Mouse (Mus musculus) embryonic facial prominence, embryonic 14.5 days (tissue): Measurements from ENCODE around the gene Polr1e. TPM values are rescaled to one million over a fixed set of nuclear protein-coding genes. Genes with fewer than 3 reads are reported as not detected.

Source experiments
- ATAC-seq: fragments of 200-750 bp; cut with Nextera tagmentation; 2 replicates; pipeline ENCODE4 v1.8.0; 2017; ENCODE audit warnings: low read depth, moderate number of reproducible peaks, moderate TSS enrichment
- DNase-seq: peaks from one replicate; pipeline ENCODE4 v3.0.0-alpha.2; 2015; ENCODE audit warnings: low spot score
- H3K27ac ChIP-seq: fragments of 300-500 bp; sonication (generic); replicated peaks from 2 replicates; pipeline ENCODE4 v1.5.1; 2014; ENCODE audit warnings: low read depth, mild to moderate bottlenecking, low read length, moderate library complexity
- H3K27me3 ChIP-seq: fragments of 300-500 bp; sonication (generic); replicated peaks from 2 replicates; pipeline ENCODE4 v1.6.1; 2014; ENCODE audit warnings: low read length; ENCODE audit not compliant: control insufficient read depth, insufficient read depth
- H3K36me3 ChIP-seq: fragments of 300-500 bp; sonication (generic); 2 replicates; pipeline ENCODE4 v1.6.1; 2014; ENCODE audit warnings: low read length, mixed read lengths; ENCODE audit not compliant: control insufficient read depth, insufficient read depth
- H3K4me1 ChIP-seq: fragments of 300-500 bp; sonication (generic); 2 replicates; pipeline ENCODE4 v1.6.1; 2014; ENCODE audit warnings: antibody characterized with exemption, low read length; ENCODE audit not compliant: control insufficient read depth, insufficient read depth
- H3K4me2 ChIP-seq: fragments of 300-500 bp; sonication (generic); 2 replicates; pipeline ENCODE4 v1.6.1; 2014; ENCODE audit warnings: low read depth, mild to moderate bottlenecking, low read length, moderate library complexity, mixed read lengths
- H3K4me3 ChIP-seq: fragments of 300-500 bp; sonication (generic); 2 replicates; pipeline ENCODE4 v1.5.1; 2014; ENCODE audit warnings: low read depth, mild to moderate bottlenecking, low read length
- H3K9ac ChIP-seq: fragments of 300-500 bp; sonication (generic); 2 replicates; pipeline ENCODE4 v1.6.1; 2014; ENCODE audit warnings: low read depth, mild to moderate bottlenecking, low read length, moderate library complexity, mixed read lengths
- H3K9me3 ChIP-seq: fragments of 300-500 bp; sonication (generic); 2 replicates; pipeline ENCODE4 v1.6.1; 2016; ENCODE audit warnings: low read length; ENCODE audit not compliant: control insufficient read depth
- WGBS: fragments of 180-500 bp; shearing (Covaris S2); extraction: QIAGEN DNeasy Blood & Tissue Kit; methylation state at CpG from one replicate; pipeline ENCODE4 v1.1.7; 2014; 5-methylcytosine and 5-hydroxymethylcytosine counted together
- polyA plus RNA-seq: library from polyadenylated mRNA; unstranded; fragments of >200 nt; fragmentation: Nextera tagmentation; extraction: Ambion mirVana; gene quantifications from 2 replicates; pipeline ENCODE4 v1.2.1, GENCODE M21; 2014

Polr1e gene
- 33.4 and 33.7 TPM in 2 replicates for polyA plus RNA-seq

GRCm38 (mm10) chr4:45018452-45018980, at the start of gene Polr1e:
Gene Polr1e (plus strand): TSS chr4:45018583.
- Histone ChIP-seq H3K36me3 (no peaks in the 10 kb centered on the region), H3K4me3 (peak within 1 kb of the TSS; percentile 52), H3K9ac (peak within 1 kb of the TSS; percentile 72), H3K4me1 (peaks cover 6% of the 10 kb centered on the region; the same call in 1 of the 2 replicates), H3K9me3 (no peaks in the 10 kb centered on the region), H3K4me2 (peak within 1 kb of the TSS; percentile 88), H3K27me3 (no peaks in the 10 kb centered on the region), H3K27ac (0 out of 2 replicates have a peak within 1 kb of the TSS, but pooled peaks have one; percentile 19)
- DNase-seq = peak; percentile 96
- ATAC-seq = peak; percentile 90
- 0% methylated on average over 27 of the region's 29 CpGs for WGBS

DNA sequence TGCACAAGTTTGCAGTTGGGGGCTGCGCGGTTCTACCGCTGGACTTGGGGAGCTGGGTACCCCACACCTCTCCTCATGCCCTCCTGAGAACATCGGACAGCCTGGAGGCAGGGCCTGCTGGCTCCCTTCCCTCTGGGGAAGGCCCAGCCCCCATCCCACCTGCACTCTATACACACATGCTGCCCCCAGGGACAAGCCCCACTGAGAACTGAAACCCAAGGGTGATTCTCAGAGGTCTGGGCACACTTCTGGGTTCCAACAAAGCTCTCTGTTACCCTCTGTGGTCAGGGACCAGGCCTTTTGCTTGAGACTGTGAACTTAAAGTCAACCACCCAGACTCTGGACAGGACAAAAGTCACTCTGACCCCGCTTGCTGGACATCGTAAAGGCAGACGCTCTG, 48.3 kb upstream of the Polr1e start:
- Histone ChIP-seq H3K9me3 (no peaks in the 10 kb centered on the region), H3K4me2 (no peak overlapping the region), H3K4me3 (no peak overlapping the region), H3K9ac (no peak overlapping the region), H3K4me1 (no peaks in the 10 kb centered on the region), H3K36me3 (no peaks in the 10 kb centered on the region), H3K27me3 (no peaks in the 10 kb centered on the region), H3K27ac (no peak overlapping the region)
- DNase-seq = no peak
- ATAC-seq = no peak
- WGBS = 92% methylated on average over 7 of the region's 7 CpGs

GRCm38 (mm10) chr4:44970612-44971110, 47.7 kb upstream of the Polr1e start:
- ATAC-seq (no peak), DNase-seq (peak; percentile 36)
- Histone ChIP-seq H3K4me2 (no peak overlapping the region), H3K4me3 (no peak overlapping the region), H3K36me3 (no peaks in the 10 kb centered on the region), H3K27ac (no peak overlapping the region), H3K27me3 (no peaks in the 10 kb centered on the region), H3K9me3 (no peaks in the 10 kb centered on the region), H3K4me1 (no peaks in the 10 kb centered on the region), H3K9ac (no peak overlapping the region)
- WGBS = 22% methylated on average over 10 of the region's 10 CpGs

DNA sequence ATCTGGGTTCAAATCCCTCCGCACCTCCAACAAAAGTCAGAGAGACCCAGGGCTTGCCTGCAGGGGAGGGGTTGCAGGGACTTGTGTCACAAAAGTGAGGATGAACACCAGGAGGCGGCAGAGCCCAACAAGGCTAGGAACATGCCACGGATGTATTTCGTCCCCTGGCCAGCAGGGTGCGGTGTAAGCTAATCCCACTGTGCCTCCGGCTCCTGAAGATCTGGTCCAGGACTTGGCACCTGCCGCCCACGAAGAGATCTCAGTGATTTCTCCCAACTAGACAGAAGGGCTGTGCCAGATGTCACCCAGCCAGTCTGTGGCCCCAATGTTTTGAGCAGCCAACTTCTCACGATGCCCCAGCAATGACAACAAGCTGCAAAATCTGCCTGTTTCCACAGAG, 44.9 kb upstream of the Polr1e start:
- Histone ChIP-seq H3K4me2 (peak overlapping the region; percentile 38), H3K27ac (no peak overlapping the region), H3K4me1 (no peaks in the 10 kb centered on the region), H3K4me3 (0 out of 2 replicates have a peak overlapping the region, but pooled peaks have one; percentile 11), H3K27me3 (no peaks in the 10 kb centered on the region), H3K9ac (no peak overlapping the region), H3K36me3 (no peaks in the 10 kb centered on the region), H3K9me3 (0 out of 2 replicates have a peak, but pooled peaks cover 3% of the 10 kb centered on the region)
- ATAC-seq (peak; percentile 81), DNase-seq (peak; percentile 84)
- WGBS = 13% methylated on average over 9 of the region's 9 CpGs

GRCm38 (mm10) chr4:44973871-44974270, 44.5 kb upstream of the Polr1e start:
- 0 out of 2 replicates have a peak, but pooled peaks have one; percentile 26 for ATAC-seq
- Histone ChIP-seq H3K9ac (no peak overlapping the region), H3K4me2 (peak overlapping the region; percentile 38), H3K36me3 (no peaks in the 10 kb centered on the region), H3K27me3 (no peaks in the 10 kb centered on the region), H3K9me3 (0 out of 2 replicates have a peak, but pooled peaks cover 3% of the 10 kb centered on the region), H3K4me1 (no peaks in the 10 kb centered on the region), H3K27ac (no peak overlapping the region), H3K4me3 (0 out of 2 replicates have a peak overlapping the region, but pooled peaks have one; percentile 11)
- WGBS = 43% methylated on average over 14 of the region's 14 CpGs
- no peak for DNase-seq

GRCm38 (mm10) chr4:44974331-44974730, 44.1 kb upstream of the Polr1e start:
- H3K27me3 ChIP-seq = no peaks in the 10 kb centered on the region
- DNase-seq = no peak
- no peak overlapping the region for H3K9ac ChIP-seq
- H3K27ac ChIP-seq = no peak overlapping the region
- H3K4me2 ChIP-seq = no peak overlapping the region
- H3K4me3 ChIP-seq = no peak overlapping the region
- no peaks in the 10 kb centered on the region for H3K36me3 ChIP-seq
- 0 out of 2 replicates have a peak, but pooled peaks cover 3% of the 10 kb centered on the region for H3K9me3 ChIP-seq
- WGBS = 88% methylated on average over 7 of the region's 8 CpGs
- no peaks in the 10 kb centered on the region for H3K4me1 ChIP-seq
- ATAC-seq = no peak

DNA sequence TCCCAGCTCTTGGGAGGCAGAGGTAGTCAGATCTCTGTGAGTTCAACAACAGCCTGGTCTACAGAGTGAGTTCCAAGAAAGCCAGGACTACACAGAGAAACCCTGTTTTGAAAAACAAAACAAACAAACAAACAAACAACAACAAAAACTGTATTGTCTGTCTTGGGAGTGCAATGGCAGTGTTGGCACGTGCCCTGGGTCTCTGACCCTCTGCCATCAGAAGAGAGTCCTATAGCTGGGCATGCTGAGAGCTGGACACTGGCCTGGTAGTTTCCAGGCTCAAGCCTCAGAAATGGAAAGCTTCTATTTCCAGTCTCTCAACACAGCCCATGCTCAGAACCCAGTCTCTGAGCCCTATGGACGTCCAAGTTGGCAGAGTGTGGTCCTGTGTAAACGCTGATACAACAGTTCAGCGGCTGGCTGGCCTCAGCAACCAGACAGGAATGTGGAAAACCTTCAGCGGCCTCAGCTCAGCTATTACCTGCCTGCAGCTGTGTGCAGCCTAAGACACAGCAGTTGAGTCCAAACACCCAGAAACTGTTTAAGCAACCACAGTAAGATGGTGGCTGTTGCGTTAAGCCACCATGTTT, 42.3 kb upstream of the Polr1e start:
- Histone ChIP-seq H3K27me3 (no peaks in the 10 kb centered on the region), H3K4me2 (no peak overlapping the region), H3K9me3 (0 out of 2 replicates have a peak, but pooled peaks cover 3% of the 10 kb centered on the region), H3K4me1 (no peaks in the 10 kb centered on the region), H3K4me3 (no peak overlapping the region), H3K27ac (no peak overlapping the region), H3K36me3 (no peaks in the 10 kb centered on the region), H3K9ac (no peak overlapping the region)
- 74% methylated on average over 6 of the region's 6 CpGs for WGBS
- DNase-seq (no peak), ATAC-seq (no peak)

GRCm38 (mm10) chr4:44976921-44977710, 41.3 kb upstream of the Polr1e start:
- H3K36me3 ChIP-seq = no peaks in the 10 kb centered on the region

More at GRCm38 (mm10) chr4:44976921-44977710, 41.3 kb upstream of the Polr1e start:
- peaks cover 5% of the 10 kb centered on the region; the same call in 1 of the 2 replicates for H3K4me1 ChIP-seq
- H3K9ac ChIP-seq = no peak overlapping the region
- no peak overlapping the region for H3K27ac ChIP-seq
- DNase-seq (no peak), ATAC-seq (no peak)
- H3K9me3 ChIP-seq = 0 out of 2 replicates have a peak, but pooled peaks cover 3% of the 10 kb centered on the region
- H3K4me3 ChIP-seq = no peak overlapping the region
- no peaks in the 10 kb centered on the region for H3K27me3 ChIP-seq
- no peak overlapping the region for H3K4me2 ChIP-seq
- WGBS = 82% methylated on average over 10 of the region's 10 CpGs
